Mouse (Mus musculus): ENCODE measurements around the gene Wdr43. TPM values are rescaled to one million over a fixed set of nuclear protein-coding genes. Genes with fewer than 3 reads are reported as not detected.
"Not testable (repeated sequence)": the region's sequence is repeated elsewhere in the genome, so short reads cannot be mapped to it uniquely, and the experiment has no call there.

Wdr43 gene
- total RNA-seq (2021) = 10 to 100 TPM; 28.1 to 30.4 TPM
- long read RNA-seq, experiment 1, transcript Wdr43-201 (18 exons, 3,450 nt) = major isoform, 46 of 49 reads
- long read RNA-seq, experiment 1, partial matches to known transcripts = 0 of 49 reads
- long read RNA-seq, experiment 1, other reads (novel, unspliced or antisense) = 3 of 49 reads
- long read RNA-seq, experiment 2, transcript Wdr43-201 (18 exons, 3,450 nt) = major isoform, 52 of 58 reads
- long read RNA-seq, experiment 2, partial matches to known transcripts = 1 of 58 reads
- long read RNA-seq, experiment 2, other reads (novel, unspliced or antisense) = 5 of 58 reads

DNA sequence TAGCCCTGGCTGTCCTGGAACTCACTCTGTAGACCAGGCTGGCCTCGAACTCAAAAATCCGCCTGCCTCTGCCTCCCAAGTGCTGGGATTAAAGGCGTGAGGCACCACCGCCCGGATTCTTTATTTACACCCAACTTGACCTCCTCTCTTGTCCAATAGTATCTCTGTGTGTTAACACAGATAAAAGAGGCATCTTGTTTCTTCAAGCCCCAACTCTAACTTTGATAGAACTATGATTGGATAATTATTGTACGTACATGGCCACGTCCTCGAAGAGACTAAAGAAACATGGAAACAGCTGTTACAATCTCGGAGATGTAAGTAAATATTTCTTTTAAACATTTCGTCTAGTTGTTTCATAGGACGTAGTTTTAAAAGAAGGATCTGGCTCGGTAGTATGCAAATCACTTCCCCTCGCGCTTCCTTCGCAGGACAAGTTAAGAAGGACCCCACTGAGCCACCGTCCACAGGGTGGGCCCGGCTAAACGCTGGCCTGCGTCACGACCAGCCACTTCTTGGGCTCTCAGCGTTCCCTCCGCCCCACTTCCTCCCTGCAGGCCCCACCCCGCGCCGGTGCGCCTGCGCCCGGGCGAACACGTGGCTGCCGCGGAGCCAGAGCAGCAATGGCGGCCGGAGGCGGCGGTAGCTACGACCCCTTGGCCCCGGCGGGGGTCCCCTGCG lies at the start of gene Wdr43:
TSS of gene Wdr43 (plus strand) at position 258 of the 681 bp plus-strand sequence.
- TF ChIP-seq CTCF (IDR thresholded peaks at IDR 0.05) = no peak
- H3K4me3 ChIP-seq = peak within 1 kb of the TSS; percentile 100
- intact Hi-C loops (cut with DNase I) = loop anchor here (5.0 kb wide), 1 partner anchor 63 kb away; the partner anchor contains the start of gene Spdya
- DNase-seq = peak; percentile 98
- H3K27ac ChIP-seq = peak within 1 kb of the TSS; percentile 93

DNA sequence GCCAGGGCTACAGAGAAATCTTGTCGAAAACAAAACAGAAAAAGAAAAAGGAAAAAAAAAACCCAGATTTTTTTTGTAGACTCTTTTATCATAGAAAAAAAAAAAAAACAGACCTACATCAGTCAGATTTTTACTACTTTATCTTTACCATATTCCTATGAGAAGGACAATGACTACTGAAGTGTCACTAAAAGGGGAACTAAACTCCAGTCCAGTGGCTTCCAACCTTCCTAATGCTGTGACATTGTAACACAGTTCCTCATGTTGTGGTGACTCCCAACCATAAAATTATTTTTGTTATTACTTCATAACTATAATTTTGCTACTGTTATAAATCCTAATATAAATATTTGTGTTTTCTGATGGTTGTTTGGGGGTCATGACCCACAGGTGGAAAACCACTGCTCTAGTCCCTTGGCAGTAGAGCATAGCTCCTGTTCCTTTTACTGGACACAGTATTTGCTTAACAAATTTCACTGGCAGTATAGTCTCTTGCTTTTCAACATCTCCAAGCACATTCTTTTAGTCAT lies 36.5 kb upstream of the Wdr43 start:
- no peak for DNase-seq
- TF ChIP-seq CTCF (IDR thresholded peaks at IDR 0.05) = no peak
- no peak overlapping the region for H3K27ac ChIP-seq
- H3K4me3 ChIP-seq = no peak overlapping the region
- intact Hi-C loops (cut with DNase I) = no loop called here

DNA sequence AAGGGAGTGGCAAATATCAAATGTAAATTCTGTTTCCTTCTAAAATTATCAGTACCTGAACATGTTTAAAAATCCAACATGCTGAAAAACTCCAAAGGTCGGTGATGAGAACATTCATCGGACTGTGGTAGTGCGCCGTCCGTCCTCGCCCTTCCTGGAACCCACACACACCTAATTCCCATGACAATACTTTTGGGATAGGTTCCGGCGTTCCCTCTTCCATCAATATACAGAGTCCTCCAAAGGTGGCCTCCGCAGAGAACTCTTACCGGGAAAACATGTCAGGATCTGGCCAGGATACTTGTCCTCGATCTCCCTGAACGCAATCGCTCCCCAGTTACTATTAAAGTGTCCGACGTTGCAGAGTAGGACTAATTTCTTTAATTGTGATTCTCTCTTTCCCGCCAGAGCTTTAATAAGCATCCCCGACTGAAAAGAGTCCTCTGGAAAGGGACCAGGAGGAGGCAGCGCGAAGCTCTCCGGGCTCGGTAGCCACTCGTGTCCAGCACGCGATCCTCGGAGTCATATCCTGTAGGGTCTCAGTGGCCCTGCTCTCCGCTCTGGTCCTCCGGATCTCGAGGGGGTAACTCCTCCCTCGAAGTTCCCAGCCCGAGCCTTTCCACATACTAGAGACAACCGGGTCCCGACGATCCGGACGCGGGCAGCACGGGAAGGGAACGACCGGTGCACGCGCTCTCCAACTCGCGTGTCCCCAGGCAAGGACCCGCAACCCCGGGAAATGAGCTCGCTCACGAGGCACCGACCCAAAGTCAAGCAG lies 17.6 kb upstream of the Wdr43 start:
- TF ChIP-seq CTCF (IDR thresholded peaks at IDR 0.05) = no peak
- Histone ChIP-seq H3K27ac (peak overlapping the region; percentile 83), H3K4me3 (peak overlapping the region; percentile 73)
- intact Hi-C loops (cut with DNase I) = no loop called here
- DNase-seq = no peak

DNA sequence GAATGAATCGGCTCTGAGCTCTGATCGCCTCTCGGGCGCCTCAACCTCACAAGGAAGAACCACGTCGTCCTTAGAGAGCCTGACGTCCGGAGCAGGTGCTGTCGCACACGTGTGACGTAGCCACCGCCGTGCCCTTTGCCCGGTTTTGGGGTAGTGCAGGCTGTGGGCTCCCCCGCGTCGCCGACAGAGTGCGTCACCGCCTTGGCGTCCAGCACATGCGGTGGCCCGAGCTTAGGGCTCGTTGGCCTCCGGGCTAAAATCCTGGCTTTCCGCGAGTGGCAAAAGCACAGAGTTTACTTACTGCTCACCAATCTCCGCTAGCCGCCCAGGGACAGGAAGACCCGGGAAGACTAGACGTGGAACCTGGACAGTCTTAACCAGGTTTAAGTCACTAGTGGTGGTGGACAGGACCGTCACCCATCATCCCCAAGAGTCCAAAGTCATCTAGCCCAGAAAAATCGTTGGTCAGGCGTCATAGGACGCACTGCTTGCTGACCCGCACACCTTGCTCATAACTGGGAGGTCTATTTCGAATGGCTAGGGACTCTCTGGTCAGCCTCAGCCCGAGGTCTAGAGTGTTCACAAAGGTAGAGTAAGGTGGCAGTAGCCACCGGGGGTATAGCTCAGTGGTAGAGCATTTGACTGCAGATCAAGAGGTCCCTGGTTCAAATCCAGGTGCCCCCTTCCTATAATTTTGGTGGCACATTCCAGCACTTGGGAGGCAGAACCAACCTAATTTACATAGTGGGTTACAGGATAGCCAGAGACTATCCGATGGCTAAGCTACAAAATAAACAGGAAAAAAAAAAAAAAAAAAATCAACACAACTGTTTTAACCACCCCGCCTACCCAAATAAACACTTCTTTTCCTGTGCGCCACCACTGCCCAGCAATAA lies 16.8 kb upstream of the Wdr43 start:
- peak overlapping the region; percentile 83 for H3K27ac ChIP-seq
- peak overlapping the region; percentile 73 for H3K4me3 ChIP-seq
- intact Hi-C loops (cut with DNase I) = no loop called here
- no peak for TF ChIP-seq CTCF (IDR thresholded peaks at IDR 0.05)
- peak; percentile 89 for DNase-seq

DNA sequence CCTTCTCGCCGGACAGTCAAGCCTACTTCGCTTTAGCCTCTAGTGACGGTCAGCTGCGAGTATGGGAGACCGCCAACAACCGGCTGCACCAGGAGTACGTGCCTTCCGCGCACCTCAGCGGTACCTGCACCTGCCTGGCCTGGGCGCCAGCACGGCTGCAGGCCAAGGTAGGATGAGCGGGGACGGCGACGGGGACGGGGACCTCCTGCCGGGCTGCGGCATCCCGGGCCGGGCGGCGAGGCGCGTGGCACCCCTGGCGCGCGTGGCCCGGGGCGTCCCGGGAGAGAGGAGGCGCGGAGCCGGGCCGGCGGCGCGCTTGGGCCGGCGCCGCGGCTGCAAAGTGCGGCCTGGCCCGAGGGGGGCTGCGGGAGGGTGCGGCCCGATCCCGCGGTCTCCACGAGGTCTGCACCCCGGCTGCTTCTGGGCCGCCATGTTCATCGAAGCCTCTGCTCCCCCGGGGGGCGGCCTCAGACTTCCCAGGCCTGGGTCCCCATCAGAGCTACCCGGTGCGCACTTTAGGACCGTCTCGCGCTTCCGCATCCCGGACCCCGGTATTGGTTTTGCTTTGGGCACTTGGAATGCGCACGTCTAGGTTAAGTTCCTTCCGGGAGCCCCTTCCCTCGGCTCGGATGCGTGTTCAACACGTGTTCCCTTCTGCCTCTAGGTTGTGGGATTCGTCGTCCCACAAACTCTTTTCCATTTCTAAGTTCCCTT lies 781 bp downstream of the Wdr43 start:
- Histone ChIP-seq H3K4me3 (peak overlapping the region; percentile 100), H3K27ac (peak overlapping the region; percentile 93)
- TF ChIP-seq CTCF (IDR thresholded peaks at IDR 0.05) = no peak
- DNase-seq = no peak
- intact Hi-C loops (cut with DNase I) = loop anchor here (5.0 kb wide), 1 partner anchor 64 kb away; the partner anchor contains the start of gene Spdya

DNA sequence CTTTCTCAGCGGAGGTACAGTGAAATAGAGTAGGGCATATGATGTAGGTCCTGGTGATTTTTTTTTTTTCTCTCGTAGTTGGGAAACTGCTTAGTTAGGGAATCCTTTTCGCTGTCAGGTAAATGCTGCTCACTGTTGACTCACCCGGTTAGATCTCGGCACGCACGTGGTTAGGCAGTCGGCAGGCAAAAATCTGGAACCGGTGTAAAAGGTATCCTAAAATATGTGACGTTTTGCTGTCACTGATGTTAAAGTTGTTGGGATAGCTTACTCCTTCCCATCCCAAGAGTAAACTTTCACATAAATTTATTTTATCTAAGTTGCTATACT lies 1.3 kb downstream of the Wdr43 start:
- Histone ChIP-seq H3K4me3 (peak overlapping the region; percentile 100), H3K27ac (peak overlapping the region; percentile 93)
- DNase-seq = no peak
- TF ChIP-seq CTCF (IDR thresholded peaks at IDR 0.05) = no peak
- intact Hi-C loops (cut with DNase I) = loop anchor here (5.0 kb wide), 1 partner anchor 65 kb away; the partner anchor contains the start of gene Spdya

DNA sequence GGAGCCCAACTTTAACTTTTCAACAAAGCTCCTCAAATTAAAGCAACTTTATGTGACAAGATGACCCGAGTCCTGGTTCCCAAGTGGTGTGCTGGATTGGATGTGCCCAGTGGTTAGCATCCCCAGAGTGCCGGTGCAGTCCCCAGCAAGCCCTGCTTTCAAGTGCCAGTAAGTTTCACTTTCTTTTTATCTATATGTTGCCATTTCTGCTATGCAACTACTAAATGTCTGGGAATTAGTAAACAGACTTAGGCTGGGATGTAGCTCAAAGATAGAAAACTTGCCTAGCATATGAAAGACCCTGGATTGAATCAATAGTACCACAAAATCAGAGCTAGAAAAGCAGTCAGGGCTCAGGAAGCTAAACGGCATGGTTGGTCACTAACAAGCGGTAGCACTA lies 2.3 kb downstream of the Wdr43 start:
- DNase-seq = no peak
- no peak for TF ChIP-seq CTCF (IDR thresholded peaks at IDR 0.05)
- Histone ChIP-seq H3K27ac (no peak overlapping the region), H3K4me3 (peak overlapping the region; percentile 100)
- intact Hi-C loops (cut with DNase I) = loop anchor here (5.0 kb wide), 1 partner anchor 66 kb away; the partner anchor contains the start of gene Spdya

DNA sequence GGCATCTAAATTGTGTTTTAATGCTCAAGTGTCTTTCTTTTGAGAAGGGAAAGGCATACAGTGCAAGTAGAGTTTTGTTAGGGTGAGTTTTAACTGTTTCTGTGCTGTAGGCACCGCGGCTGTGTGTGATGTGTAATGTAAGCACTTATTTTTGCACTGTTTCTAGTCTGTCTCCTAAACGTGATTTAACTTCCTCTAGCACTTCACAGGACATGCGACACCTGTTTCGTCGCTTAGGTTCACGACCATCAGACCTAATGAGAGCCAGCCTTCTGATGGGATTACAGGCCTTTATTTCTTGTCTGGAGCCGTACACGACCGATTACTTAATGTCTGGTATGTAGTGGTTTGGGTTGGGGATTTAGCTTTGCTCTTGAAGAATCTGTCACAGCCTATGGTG lies 16.1 kb downstream of the Wdr43 start:
- no peak for DNase-seq
- Histone ChIP-seq H3K4me3 (no peak overlapping the region), H3K27ac (no peak overlapping the region)
- intact Hi-C loops (cut with DNase I) = no loop called here
- no peak for TF ChIP-seq CTCF (IDR thresholded peaks at IDR 0.05)

DNA sequence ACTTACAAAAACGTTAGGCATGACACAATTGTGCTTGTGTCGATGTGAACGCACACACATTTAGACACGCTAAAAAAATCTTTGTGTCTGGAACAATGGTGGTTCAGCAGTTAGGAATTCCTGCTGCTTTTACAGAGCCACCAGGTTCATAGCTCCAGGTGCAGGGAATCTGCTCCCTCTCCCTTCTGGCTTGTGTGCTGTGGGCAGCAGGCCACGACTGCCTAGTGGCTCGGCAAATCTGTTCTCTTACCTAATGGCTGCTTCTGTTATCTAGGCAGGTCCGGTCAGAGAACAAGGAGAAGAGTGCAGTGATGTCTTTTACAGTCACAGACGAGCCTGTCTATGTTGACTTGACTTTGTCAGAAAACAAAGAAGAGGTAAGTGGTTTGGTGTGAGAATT lies 17.7 kb downstream of the Wdr43 start:
- Histone ChIP-seq H3K4me3 (no peak overlapping the region), H3K27ac (no peak overlapping the region)
- TF ChIP-seq CTCF (IDR thresholded peaks at IDR 0.05) = no peak
- DNase-seq = no peak
- intact Hi-C loops (cut with DNase I) = no loop called here

DNA sequence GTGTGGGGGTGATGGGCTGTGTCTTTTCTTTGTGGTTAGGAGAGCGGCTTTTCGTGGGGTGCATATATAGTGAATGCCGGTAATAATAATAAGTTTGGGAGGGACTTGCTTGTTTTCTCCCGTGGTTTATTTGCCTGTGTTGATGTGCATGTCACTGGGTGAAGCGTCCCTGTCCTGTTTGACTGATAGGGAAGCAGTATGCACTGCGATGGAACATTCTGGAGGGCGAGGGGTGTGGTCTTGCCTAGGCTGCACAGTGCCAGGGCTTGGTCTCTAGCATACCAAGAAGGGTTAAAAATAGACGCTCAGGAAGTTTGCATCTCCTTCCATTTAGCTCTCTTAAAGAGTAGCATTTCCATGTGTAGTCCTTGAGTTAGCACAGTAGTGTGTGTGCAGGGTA lies 21.1 kb downstream of the Wdr43 start:
- intact Hi-C loops (cut with DNase I) = no loop called here
- no peak for TF ChIP-seq CTCF (IDR thresholded peaks at IDR 0.05)
- Histone ChIP-seq H3K27ac (no peak overlapping the region), H3K4me3 (no peak overlapping the region)
- DNase-seq = no peak

DNA sequence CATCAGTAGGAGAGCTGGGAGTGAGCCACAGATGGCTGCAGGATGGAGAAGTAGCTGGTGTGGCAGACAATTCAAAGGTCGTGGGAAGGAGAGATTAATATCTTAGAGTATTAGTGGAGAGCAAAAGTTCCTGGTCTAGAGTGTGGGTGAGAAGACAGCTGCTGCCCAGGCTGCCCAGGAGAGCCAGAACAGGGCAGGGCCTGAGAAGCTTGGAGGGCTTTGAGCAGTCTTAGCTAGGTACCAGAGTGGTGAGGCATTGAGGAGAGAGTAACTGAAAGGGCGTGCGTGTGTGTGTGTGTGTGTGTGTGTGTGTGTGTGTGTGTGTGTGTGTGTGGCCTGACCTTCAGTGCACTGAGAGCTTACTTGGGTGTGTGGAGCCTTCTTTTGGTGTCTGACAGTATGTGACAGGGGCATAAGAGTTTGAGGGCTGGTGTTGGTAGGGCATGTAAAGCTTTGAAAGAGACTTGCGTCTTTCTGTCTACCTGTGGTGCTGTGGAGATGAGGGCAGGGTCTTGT lies 22.1 kb downstream of the Wdr43 start:
- H3K27ac ChIP-seq = no peak overlapping the region
- no peak for DNase-seq
- intact Hi-C loops (cut with DNase I) = no loop called here
- H3K4me3 ChIP-seq = no peak overlapping the region
- no peak for TF ChIP-seq CTCF (IDR thresholded peaks at IDR 0.05)

DNA sequence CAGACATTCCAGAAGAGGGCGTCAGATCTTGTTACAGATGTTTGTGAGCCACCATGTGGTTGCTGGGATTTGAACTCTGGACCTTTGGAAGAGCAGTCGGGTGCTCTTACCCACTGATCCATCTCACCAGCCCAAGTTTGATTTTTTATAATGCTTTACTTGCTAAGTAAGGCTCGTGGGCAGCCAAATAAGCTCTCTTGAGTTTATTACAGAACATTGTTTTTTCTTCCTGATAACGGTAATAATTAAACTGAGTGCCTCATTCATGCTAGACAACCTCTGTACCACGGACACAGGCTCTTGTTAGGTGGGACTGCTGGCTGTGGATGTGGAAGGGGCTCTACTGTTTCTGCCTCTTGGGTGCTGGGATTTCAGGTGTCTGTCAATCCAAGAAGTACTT lies 23.4 kb downstream of the Wdr43 start:
- H3K27ac ChIP-seq; H3K4me3 ChIP-seq; intact Hi-C loops (cut with DNase I); DNase-seq: not testable (repeated sequence)

All from gastrocnemius, adult 2 months (tissue).